Mouse (Mus musculus) gastrocnemius, adult 2 months (tissue): ENCODE measurements around the gene Stx5a. TPM values are rescaled to one million over a fixed set of nuclear protein-coding genes. Genes with fewer than 3 reads are reported as not detected.

Experiments
- DNase-seq: peaks from one replicate; pipeline ENCODE4 v3.0.0; 2022
- H3K27ac ChIP-seq: fragments of 200-600 bp; 2 replicates; pipeline ENCODE4 v1.8.1; 2022; ENCODE audit warnings: mild to moderate bottlenecking
- H3K4me3 ChIP-seq: fragments of 200-600 bp; 2 replicates; pipeline ENCODE4 v1.8.1; 2022; ENCODE audit warnings: mild to moderate bottlenecking, moderate library complexity
- CTCF ChIP-seq: fragments of 200-600 bp; IDR thresholded peaks from 2 replicates; pipeline ENCODE4 v1.8.1; 2022; ENCODE audit warnings: antibody characterized with exemption, mild to moderate bottlenecking, moderate library complexity
- intact Hi-C: fragments of 180-260 bp; cut with DNase I; formaldehyde crosslinking; loops from one replicate; pipeline ENCODE4 v1.15.1; 2025
- total RNA-seq, 2 experiments: library from RNA; stranded (reverse); gene quantifications; 2 replicates each; pipeline ENCODE4 v1.2.3; 2021

Stx5a gene
- total RNA-seq, 2 experiments from 2014 or later = 20.8 to 22.1 TPM

DNA sequence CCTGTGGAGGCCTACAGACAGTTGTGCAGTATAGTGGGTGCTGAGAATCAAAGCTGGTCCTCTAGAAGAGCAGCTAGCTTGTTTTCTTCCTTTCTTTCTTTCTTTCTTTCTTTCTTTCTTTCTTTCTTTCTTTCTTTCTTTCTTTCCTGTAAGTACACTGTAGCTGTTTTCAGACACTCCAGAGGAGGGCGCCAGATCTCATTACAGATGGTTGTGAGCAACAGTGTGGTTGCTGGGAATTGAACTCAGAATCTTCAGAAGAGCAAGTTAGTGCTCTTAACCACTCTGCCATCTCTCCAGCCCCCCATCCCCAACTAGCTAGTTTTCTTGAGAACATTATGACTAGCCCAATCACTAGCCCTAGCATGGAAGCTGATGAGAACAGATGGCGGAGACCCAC lies 19.5 kb downstream of the Stx5a start:
- H3K4me3 ChIP-seq = no peak overlapping the region
- peak; percentile 24; the same call in 1 of the 2 replicates for TF ChIP-seq CTCF
- no peak overlapping the region for H3K27ac ChIP-seq
- no peak for DNase-seq
- intact Hi-C loops = no loop called here

DNA sequence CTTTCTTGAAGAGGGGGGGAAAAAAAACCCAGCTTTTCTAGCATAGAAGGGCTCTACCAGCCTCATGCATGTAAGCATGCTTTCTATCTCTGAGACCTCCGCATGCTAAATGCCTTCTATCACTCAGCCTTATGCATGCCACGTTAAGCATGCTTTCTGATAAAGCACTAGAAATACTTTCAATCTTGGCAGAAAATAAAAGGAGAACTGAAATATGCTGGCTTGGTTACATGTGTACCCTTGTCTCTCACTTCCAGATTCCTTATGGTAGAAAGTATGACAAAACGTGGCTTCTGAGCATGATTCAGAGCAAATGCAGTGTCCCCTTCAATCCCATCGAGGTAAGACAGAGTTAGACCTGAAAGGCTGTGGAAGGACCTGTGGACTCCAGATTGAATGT lies 22.1 kb downstream of the Stx5a start:
- DNase-seq = no peak
- no peak overlapping the region for H3K27ac ChIP-seq
- intact Hi-C loops = no loop called here
- TF ChIP-seq CTCF = no peak
- H3K4me3 ChIP-seq = no peak overlapping the region

DNA sequence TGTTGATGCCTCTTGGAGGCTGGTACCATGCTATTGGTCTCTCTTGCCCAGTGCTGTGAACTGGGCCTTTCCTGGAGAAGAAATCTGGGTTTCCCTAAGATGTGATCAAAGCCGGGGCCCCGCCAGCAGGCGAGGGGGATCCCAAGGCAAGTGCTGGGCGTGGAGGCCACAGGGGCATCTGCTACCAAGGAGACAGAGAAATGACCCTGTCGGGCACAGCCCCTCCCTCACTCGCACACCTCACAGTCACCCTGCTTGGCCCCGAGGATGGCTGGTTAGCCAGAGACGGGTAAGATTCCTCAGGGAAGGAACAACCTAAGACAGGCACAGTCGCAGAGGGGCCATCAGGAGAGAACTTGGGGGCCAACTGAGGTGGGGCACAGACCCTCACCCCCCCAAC lies 24.3 kb downstream of the Stx5a start:
- no peak for TF ChIP-seq CTCF
- Histone ChIP-seq H3K27ac (no peak overlapping the region), H3K4me3 (no peak overlapping the region)
- intact Hi-C loops = no loop called here
- DNase-seq = no peak

DNA sequence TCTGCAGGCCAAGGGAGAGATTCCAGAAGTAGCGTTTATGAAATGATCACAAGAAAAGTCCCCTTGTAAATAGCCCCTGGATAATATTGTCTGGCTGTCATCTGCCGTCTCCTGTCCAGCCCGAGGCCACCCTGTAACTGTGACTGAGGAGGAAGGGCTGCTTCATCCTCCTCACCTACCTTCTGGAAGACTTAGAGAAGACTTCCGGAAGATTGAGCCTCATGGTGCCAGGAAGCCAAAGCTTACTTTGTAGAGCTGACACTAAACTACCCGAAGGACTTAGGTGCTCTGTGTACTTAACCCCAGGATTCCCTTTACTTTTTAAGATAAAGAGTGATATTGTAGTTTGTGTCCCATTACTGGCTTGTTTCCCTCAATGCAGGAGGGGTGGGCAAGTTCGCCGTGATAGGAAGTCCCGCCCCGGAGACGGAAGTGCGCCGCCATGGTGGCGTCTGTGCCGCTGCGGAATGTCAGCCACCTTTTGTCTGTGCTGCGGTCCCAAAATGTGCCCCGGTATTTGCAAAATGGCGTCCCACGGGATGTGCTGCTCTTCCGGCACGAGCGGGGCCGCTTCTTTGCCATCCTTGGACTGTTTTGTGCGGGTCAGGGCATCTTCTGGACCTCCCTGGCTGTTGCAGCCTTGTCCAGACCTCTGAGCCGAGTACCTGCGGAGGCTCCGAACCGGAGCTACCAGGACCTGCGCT lies 29.5 kb downstream of the Stx5a start, which contains the start of gene Tmem223:
Tmem223 (plus strand) TSS at position 430 of the 704 bp plus-strand sequence.
- peak; percentile 88 for DNase-seq
- peak; percentile 15; the same call in 1 of the 2 replicates for TF ChIP-seq CTCF
- H3K4me3 ChIP-seq = peak within 1 kb of the TSS; percentile 76
- intact Hi-C loops = no loop called here
- peak within 1 kb of the TSS; percentile 90 for H3K27ac ChIP-seq

DNA sequence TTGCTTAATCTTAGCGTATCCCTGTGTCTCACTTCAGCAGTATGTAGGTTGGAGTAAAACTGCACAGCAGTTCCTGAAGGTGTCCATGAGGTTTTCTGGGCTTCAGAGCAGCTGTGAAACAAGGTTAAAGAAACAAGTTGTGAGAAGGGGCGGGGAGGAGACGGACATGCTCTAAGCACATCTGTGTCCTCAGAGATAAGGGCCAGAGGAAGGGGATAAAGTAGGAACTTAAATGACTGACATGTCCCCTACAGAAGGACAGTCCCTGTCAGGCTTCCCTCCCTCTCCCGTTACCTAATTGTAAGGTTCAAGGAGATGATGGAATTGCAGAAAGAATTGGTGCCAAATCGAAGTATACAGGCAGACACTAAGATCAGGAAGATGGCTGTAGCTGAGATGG lies 31.8 kb downstream of the Stx5a start:
- DNase-seq = no peak
- Histone ChIP-seq H3K27ac (no peak overlapping the region), H3K4me3 (peak overlapping the region; percentile 83)
- no peak for TF ChIP-seq CTCF
- intact Hi-C loops = no loop called here

DNA sequence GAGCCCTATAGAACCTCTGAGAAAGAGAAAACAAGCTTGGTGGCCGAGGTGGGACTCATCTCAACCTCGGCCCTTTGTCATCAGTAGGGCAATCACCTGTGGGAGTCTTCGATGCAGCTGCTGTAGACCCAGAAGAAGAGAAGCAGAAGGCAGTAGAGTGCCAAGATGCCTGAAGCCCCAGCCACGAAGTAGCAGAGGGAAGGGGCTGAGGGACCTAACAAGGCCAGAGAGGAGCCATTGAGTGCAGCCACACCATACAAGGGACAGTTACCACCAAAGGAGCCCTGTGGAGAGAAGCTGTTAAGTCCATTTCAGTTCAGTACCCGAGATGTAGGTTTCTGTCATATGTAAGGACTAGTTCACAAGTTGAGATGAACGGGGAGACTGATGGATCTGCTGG lies 32.2 kb downstream of the Stx5a start:
- H3K27ac ChIP-seq = peak overlapping the region; percentile 97; the same call in 1 of the 2 replicates
- intact Hi-C loops = no loop called here
- no peak for DNase-seq
- peak overlapping the region; percentile 83 for H3K4me3 ChIP-seq
- TF ChIP-seq CTCF = no peak

DNA sequence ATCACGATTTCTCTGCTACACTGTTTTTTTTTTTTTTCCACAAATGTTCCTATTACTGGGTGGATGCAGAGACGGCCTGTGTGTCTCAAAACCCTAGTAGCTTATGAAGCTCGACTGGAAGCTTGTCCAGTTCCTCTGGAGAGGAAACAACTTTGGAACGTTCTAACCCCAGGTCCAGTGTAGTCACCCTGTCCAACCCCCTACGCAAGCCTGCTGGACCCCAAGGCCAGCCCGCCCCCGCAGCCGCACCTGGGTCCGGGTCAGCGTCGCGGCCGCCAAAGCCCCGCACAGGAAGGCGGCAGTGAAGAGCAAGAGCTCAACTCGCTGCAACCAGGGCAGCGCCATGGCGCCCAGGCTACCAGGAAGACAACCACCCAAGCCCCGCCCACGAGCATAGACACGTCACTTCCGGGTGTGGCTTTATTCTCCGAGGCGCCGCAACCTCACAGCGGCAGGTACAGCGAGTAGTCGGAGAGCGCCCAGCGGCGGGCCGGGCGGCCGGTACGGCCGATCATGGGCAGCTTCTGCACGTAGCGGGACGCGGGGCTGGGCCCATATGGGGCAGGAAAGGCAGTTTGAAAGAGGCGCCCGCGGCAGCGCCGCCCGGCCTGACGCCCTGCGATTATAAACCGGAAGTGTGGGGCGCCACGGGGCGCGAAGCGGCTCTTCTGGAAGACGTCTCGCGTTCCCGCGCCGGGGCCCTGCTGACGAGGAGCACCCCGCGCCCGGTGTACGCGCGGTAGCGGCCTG lies 33.0 kb downstream of the Stx5a start, which contains the start of gene Tmem179b:
Tmem179b (minus strand) TSS at position 382 of the 750 bp plus-strand sequence.
- peak; percentile 97 for DNase-seq
- Histone ChIP-seq H3K27ac (peak within 1 kb of the TSS; percentile 97), H3K4me3 (peak within 1 kb of the TSS; percentile 83)
- intact Hi-C loops = no loop called here
- TF ChIP-seq CTCF = peak; percentile 30; the same call in 1 of the 2 replicates

DNA sequence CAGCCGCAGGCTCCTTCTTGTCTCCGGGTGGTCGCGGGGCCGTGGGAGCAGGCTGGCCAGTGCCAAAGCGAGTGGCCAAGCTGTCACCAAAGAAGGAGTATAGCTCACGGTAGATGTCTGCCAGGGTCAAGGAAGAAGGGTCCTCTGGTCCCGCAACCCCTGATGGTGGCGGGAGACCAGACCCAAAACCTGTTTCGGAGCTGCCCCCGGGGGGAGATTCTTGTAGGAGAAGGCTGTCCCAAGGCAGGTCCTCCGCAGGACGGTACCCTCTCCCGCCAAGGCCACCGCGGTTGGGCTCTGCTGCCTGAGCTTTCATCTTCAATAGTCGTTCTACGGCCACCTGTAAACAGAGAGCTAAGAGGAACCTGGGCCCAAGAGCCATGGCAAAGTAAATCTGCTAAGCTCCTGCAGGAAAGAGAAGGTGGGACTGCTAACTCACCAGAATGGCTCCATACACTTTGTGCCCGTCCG lies 33.8 kb downstream of the Stx5a start:
- no peak for TF ChIP-seq CTCF
- H3K27ac ChIP-seq = peak overlapping the region; percentile 97
- peak overlapping the region; percentile 83 for H3K4me3 ChIP-seq
- intact Hi-C loops = no loop called here
- no peak for DNase-seq

DNA sequence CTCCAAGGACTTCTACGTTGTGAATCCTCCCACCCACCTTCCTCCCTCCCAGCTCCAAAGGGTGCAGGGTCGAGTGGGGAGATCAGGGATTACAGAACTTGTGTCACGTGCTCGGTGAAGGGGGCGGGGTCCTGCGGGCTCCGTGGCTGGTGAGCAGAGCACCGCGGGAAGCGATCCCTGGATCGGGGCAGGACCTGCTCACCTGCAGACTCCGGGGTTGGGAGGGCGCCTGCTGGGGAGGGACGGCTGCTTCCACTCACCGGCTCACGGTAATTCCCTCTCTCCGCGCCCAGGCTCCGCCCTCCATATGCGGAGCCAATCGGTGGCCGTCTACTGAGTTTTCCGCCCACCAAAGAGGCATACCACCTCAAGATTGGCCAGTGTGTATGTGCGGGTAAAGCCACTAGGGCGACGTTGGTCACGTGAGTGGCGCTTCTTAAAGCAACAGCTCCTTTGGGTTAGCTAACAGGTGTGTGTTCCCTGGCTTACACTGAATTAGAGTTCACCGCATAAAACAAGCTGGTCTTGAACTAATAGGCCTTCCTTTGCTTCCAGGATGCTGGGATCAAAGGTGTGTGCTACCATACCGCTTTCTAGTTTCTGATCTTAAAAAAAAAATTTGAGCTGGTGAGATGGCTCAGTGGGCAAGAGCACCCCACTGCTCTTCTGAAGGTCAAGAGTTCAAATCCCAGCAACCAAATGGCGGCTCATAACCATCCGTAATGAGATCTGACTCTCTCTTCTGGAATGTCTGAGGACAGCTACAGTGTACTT lies 45.0 kb downstream of the Stx5a start, which contains the start of gene Taf6l:
Taf6l (minus strand) TSS at position 410 of the 774 bp plus-strand sequence.
- TF ChIP-seq CTCF = peak; percentile 25; the same call in 1 of the 2 replicates
- Histone ChIP-seq H3K27ac (peak within 1 kb of the TSS; percentile 92), H3K4me3 (peak within 1 kb of the TSS; percentile 96)
- DNase-seq = peak; percentile 94
- intact Hi-C loops = no loop called here

DNA sequence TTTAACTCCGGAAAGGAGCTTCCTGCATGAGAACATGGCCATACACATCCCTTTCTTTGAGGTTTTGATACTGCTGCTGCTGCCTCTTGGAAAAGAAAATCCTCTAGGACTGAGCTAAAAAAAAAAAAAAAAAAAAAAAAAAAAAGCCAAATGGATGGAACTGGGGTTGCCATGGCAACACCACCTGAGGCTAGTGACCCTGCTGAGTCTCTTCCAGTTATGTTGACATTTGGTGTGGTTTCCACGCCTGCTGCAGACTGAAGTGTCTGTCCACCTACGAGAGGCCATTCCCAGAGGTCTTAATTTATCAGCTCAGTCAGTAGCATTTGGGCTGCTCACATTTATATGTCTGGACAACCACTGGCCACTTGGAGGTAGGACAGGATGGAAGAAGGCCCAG lies 47.3 kb downstream of the Stx5a start:
- Histone ChIP-seq H3K27ac (no peak overlapping the region), H3K4me3 (no peak overlapping the region)
- DNase-seq = no peak
- TF ChIP-seq CTCF = no peak
- intact Hi-C loops = no loop called here

DNA sequence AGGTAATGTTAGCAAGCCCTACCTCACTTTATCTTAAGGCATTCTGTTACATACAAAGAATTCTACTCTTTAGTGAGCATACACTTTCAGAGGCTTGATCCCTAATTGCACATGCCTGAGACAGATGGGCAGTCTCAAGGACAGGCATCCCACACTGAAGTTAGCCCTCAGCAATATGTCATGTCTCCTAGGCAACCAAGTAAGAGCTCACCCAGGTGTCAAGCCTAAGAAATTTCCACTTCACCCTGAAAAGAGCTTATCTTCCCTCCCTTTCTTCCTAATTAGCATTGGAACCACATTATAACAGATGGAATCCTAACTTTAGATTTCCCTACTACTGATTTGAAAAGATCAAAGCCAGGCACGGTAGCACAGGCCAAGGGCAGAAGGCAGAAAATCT lies 48.0 kb downstream of the Stx5a start:
- intact Hi-C loops = no loop called here

DNA sequence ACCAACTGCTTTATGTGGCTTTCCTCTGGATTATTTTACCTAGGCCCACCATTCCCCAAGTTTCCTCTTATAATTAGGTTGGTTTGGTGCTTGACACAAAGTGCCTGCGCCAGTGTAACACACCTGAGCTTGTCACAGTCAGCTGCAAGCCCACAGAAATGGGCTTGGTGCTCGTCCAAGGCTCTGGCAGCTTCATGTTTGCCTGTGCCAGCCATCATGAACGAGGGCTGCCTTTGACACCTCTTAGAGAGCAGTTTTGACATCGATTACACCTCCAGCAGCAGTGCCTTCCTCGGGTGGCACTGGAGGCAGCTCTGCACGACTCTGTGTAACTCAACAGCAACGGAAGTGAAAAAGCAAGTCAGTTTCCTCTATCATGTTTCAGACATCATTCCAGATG lies 49.0 kb downstream of the Stx5a start:
- DNase-seq = no peak
- H3K27ac ChIP-seq = no peak overlapping the region
- H3K4me3 ChIP-seq = no peak overlapping the region
- no peak for TF ChIP-seq CTCF
- intact Hi-C loops = no loop called here

More for the DNA sequence above, 48.0 kb downstream of the Stx5a start:
- H3K27ac ChIP-seq = no peak overlapping the region
- no peak for TF ChIP-seq CTCF
- H3K4me3 ChIP-seq = no peak overlapping the region
- DNase-seq = no peak
